Mouse (Mus musculus): Measurements from ENCODE around the gene Tmem132a. TPM values are rescaled to one million over a fixed set of nuclear protein-coding genes. Genes with fewer than 3 reads are reported as not detected.
A peak's percentile ranks its signal among the peaks of the same experiment; 100 is the strongest.

Gene Tmem132a
- polyA plus RNA-seq, 1 experiment, result 3.1 TPM

DNA sequence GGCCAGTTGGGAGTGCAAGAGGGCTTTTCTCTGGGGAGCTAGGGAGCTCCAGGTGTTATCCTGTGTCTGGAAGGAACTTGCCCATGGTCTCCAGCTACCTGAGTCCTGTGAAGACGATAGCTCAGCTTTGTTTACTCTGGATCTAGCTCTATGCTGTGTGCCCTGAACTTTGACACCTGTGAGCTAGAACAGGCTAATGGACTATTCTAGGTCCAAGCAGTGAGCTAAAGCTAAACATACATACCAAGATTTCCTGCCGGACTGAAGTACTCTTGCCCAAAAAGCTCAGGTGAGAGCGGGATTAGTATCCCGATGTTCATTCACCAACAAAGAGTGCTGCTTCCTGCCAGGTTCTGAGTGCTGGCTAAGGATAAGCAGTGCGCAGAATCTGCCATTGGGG is 34.8 kb upstream of the Tmem132a start:
- TF ChIP-seq CTCF (IDR thresholded peaks at IDR 0.05; ENCODE audit: low read depth, low read length) (no peak), POLR2A (IDR thresholded peaks at IDR 0.05; ENCODE audit: borderline replicate concordance, low read depth, low read length) (no peak)
- H3K4me1 ChIP-seq (ENCODE audit: control insufficient read depth, insufficient read depth, low read length), result peaks cover 4% of the 10 kb centered on the region
- H3K27ac ChIP-seq (ENCODE audit: insufficient read depth, low read depth, low read length), result no peak overlapping the region
- no peak overlapping the region for H3K4me3 ChIP-seq (ENCODE audit: insufficient read depth, low read length)

DNA sequence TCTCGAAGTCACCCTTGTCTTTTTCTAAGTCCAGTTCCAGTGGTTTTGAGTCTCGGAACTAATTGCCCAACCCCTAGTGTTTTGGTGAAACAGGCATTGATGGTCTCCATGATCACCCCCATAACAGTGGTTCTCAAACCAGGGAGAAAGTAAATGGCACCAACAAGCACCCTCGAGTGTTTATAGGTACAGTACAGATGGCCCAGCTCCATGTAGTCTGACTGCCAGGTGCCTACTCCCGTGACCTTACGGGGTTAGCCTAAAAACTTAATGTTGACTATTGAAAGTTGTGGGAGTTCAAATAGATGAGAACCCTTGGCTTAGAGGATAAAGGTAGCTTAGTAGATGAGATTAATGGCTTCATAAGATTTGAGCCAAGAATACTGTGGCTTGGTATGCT is 31.3 kb upstream of the Tmem132a start:
- no peak overlapping the region for H3K4me3 ChIP-seq (ENCODE audit: insufficient read depth, low read length)
- TF ChIP-seq POLR2A (IDR thresholded peaks at IDR 0.05; ENCODE audit: borderline replicate concordance, low read depth, low read length) (no peak), CTCF (IDR thresholded peaks at IDR 0.05; ENCODE audit: low read depth, low read length) (no peak)
- H3K27ac ChIP-seq (ENCODE audit: insufficient read depth, low read depth, low read length), result no peak overlapping the region
- H3K4me1 ChIP-seq (ENCODE audit: control insufficient read depth, insufficient read depth, low read length), result peaks cover 4% of the 10 kb centered on the region

DNA sequence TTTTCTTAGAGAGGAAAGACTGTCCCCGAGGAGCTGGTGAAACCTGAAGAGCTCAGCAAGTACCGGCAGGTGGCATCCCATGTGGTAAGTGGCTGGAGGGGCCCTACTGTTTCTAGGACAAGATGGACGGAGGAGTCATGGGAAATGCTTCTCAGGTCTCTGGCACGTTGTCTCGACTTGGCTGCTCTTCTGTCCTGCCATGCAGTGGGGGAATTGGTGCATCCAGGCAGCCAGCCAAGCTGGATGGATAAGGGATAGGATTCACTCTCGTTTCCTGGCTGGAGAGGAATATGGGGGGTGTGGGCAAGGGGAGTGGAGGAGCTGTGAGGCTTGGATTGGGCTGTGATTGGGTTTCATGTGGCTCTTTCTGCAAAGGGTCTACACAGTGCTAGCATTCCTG is 30.6 kb upstream of the Tmem132a start:
- no peak overlapping the region for H3K27ac ChIP-seq (ENCODE audit: insufficient read depth, low read depth, low read length)
- no peak for TF ChIP-seq CTCF (IDR thresholded peaks at IDR 0.05; ENCODE audit: low read depth, low read length)
- TF ChIP-seq POLR2A (IDR thresholded peaks at IDR 0.05; ENCODE audit: borderline replicate concordance, low read depth, low read length), result no peak

DNA sequence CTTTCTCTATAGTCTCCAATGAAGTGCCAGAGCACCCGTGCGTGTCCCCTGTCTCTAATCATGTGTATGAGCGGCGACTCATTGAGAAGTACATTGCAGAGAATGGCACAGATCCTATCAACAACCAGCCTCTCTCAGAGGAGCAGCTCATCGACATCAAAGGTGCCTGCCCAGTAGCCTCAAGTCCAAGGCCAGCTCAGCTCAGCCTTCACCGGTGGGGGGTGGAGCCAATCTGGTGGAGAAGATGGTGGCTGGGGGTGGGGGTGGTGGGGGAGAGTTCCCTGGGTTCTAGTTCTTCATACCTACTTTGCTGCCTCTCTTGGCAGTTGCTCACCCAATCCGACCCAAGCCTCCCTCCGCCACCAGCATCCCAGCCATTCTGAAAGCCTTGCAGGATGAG is 27.8 kb upstream of the Tmem132a start:
- no peak overlapping the region for H3K4me3 ChIP-seq (ENCODE audit: insufficient read depth, low read length)
- TF ChIP-seq CTCF (IDR thresholded peaks at IDR 0.05; ENCODE audit: low read depth, low read length), result no peak
- TF ChIP-seq POLR2A (IDR thresholded peaks at IDR 0.05; ENCODE audit: borderline replicate concordance, low read depth, low read length), result no peak
- peaks cover 9% of the 10 kb centered on the region for H3K4me1 ChIP-seq (ENCODE audit: control insufficient read depth, insufficient read depth, low read length)
- H3K27ac ChIP-seq (ENCODE audit: insufficient read depth, low read depth, low read length), result no peak overlapping the region

More for the DNA sequence above, 30.6 kb upstream of the Tmem132a start:
- Histone ChIP-seq H3K4me3 (ENCODE audit: insufficient read depth, low read length) (no peak overlapping the region), H3K4me1 (ENCODE audit: control insufficient read depth, insufficient read depth, low read length) (peaks cover 4% of the 10 kb centered on the region)

DNA sequence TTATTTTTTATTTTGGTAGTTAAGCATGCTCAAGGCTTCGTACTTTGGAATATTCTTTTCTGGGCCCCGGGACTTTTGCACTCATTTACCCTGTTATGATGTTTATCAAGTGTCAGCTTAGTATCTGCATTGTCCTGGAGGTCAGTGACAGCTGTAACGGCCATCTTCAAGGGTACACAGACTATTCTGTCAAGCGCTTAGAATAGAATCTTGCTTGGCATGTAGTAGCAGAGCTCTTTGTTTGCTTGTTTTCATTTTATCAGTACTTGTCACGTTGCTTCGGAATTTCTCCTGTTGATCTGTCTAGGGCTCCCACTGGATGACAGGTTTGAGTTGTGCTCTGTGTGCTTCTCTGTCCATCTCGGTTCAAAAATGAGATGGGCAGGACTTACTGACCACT is 27.1 kb upstream of the Tmem132a start:
- H3K4me1 ChIP-seq (ENCODE audit: control insufficient read depth, insufficient read depth, low read length), result peaks cover 9% of the 10 kb centered on the region
- TF ChIP-seq POLR2A (IDR thresholded peaks at IDR 0.05; ENCODE audit: borderline replicate concordance, low read depth, low read length) (no peak), CTCF (IDR thresholded peaks at IDR 0.05; ENCODE audit: low read depth, low read length) (no peak)
- H3K27ac ChIP-seq (ENCODE audit: insufficient read depth, low read depth, low read length), result no peak overlapping the region
- H3K4me3 ChIP-seq (ENCODE audit: insufficient read depth, low read length), result peak overlapping the region; percentile 85; the same call in 1 of the 2 replicates

DNA sequence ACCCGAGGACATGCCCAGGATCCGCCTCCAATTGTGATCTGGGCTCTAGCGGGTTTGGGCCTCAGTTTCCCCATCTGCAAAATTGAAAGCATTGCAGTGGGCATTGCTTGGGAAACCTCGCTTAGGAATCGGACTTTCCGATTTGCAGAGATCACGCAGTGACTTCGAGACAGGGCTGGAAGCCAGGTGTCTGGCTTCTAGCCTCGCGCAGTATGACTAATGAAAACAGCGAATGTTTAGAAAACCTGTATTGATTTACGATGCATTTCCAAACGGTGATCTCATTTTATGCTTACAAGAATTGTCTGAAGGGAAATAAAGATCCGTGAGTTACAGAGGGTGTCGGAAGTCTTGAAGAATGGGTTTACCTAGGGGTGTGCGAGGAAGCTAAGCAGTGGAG is 26.0 kb upstream of the Tmem132a start:
- Histone ChIP-seq H3K4me1 (ENCODE audit: control insufficient read depth, insufficient read depth, low read length) (peaks cover 9% of the 10 kb centered on the region), H3K4me3 (ENCODE audit: insufficient read depth, low read length) (peak overlapping the region; percentile 85), H3K27ac (ENCODE audit: insufficient read depth, low read depth, low read length) (peak overlapping the region; percentile 84)
- TF ChIP-seq POLR2A (IDR thresholded peaks at IDR 0.05; ENCODE audit: borderline replicate concordance, low read depth, low read length) (no peak), CTCF (IDR thresholded peaks at IDR 0.05; ENCODE audit: low read depth, low read length) (no peak)

DNA sequence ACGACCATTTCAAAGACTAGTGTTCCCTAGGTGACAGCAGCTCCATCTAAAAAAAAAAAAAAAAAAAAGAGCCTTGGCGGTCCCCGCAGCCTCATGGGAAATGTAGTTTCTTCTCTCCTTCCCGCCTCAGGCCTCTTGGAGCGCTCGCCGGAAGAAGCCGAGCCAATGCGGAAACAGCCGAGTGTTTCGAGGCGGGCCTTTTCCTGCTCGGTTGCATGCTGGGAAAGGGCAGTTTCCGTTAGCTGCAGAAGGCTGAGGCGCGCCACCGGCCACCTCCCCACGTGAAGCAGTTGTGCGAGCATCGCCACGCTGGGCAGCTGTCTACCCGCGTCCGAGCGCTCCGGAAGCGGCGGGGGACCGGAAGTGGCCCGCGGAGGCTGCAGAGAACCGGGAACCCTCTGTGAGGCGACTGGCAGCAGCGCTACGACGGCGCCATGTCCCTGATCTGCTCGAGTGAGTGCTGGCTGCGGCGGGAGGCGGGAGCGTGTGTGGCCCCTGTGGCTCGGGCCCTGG is 25.3 kb upstream of the Tmem132a start, which contains the start of gene Prpf19:
TSS of gene Prpf19 (plus strand) at position 216 of the 513 bp plus-strand sequence.
- H3K4me3 ChIP-seq (ENCODE audit: insufficient read depth, low read length), result peak within 1 kb of the TSS; percentile 85

DNA sequence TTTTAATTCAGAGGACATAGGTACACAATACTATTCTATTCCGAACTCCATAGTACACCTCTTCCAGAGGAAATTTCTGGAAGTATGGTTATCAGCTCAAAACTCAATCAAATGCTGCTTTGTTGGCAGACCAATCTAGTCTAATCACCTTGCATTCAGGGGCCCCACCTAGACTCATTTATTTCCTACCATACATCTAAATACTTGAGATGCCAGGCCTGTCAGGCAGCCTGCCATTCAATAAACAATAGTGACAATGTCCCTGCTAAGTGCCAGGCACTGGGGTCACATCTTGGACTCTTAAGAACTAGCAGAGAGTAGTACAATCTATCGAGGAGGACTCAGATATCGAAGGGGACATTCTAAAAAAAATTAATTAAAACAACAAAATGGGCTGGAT is 22.5 kb upstream of the Tmem132a start:
- no peak for TF ChIP-seq CTCF (IDR thresholded peaks at IDR 0.05; ENCODE audit: low read depth, low read length)
- no peak for TF ChIP-seq POLR2A (IDR thresholded peaks at IDR 0.05; ENCODE audit: borderline replicate concordance, low read depth, low read length)
- Histone ChIP-seq H3K4me3 (ENCODE audit: insufficient read depth, low read length) (no peak overlapping the region), H3K4me1 (ENCODE audit: control insufficient read depth, insufficient read depth, low read length) (peaks cover 9% of the 10 kb centered on the region), H3K27ac (ENCODE audit: insufficient read depth, low read depth, low read length) (no peak overlapping the region)

More for the DNA sequence above, 25.3 kb upstream of the Tmem132a start, which contains the start of gene Prpf19:
- Histone ChIP-seq H3K4me1 (ENCODE audit: control insufficient read depth, insufficient read depth, low read length) (peaks cover 9% of the 10 kb centered on the region), H3K27ac (ENCODE audit: insufficient read depth, low read depth, low read length) (peak within 1 kb of the TSS; percentile 84)
- TF ChIP-seq CTCF (IDR thresholded peaks at IDR 0.05; ENCODE audit: low read depth, low read length), result no peak
- TF ChIP-seq POLR2A (IDR thresholded peaks at IDR 0.05; ENCODE audit: borderline replicate concordance, low read depth, low read length), result no peak; the same call in 1 of the 2 replicates

DNA sequence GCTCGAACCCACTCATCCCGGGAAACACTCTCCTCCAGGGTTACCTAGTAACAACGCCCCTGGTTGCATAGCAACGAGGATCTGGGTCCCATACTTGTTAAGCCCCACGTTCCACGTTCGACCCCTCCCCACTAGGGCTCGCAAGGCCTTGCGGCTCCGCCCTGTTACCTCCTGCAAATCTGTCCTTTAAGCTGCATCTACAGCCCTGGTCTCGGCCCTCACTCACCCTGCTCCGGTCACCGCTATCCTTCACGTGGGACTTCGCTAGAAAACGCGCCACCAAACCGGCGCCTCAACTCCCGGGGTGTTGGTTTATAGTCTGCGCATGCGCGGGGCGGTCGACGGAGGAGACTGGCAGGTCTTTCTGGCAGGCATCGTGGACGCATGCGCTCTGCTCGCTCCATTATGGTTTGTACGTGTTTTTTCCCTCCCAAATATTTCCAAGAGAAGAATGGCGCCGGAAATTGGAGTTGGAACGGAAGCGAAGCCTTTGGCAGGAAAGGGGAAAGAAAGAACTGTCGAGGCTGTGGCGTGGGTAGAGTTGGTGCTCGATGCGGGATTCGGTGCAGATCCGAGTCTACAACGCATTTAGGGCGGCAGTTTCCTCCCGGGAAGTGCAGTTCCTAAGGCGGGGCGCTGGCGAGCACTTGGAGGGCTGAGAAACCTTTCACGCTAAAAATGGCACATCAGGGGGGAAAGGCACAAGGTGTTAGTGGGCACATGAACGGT is 11.8 kb upstream of the Tmem132a start, which contains the start of gene Tmem109:
TSS of gene Tmem109 (minus strand) at position 576 of the 729 bp plus-strand sequence.
- Histone ChIP-seq H3K27ac (ENCODE audit: insufficient read depth, low read depth, low read length) (peak within 1 kb of the TSS; percentile 76), H3K4me1 (ENCODE audit: control insufficient read depth, insufficient read depth, low read length) (peaks cover 17% of the 10 kb centered on the region), H3K4me3 (ENCODE audit: insufficient read depth, low read length) (peak within 1 kb of the TSS; percentile 76)
- TF ChIP-seq CTCF (IDR thresholded peaks at IDR 0.05; ENCODE audit: low read depth, low read length), result peak; percentile 8; the same call in 1 of the 2 replicates
- no peak for TF ChIP-seq POLR2A (IDR thresholded peaks at IDR 0.05; ENCODE audit: borderline replicate concordance, low read depth, low read length)

DNA sequence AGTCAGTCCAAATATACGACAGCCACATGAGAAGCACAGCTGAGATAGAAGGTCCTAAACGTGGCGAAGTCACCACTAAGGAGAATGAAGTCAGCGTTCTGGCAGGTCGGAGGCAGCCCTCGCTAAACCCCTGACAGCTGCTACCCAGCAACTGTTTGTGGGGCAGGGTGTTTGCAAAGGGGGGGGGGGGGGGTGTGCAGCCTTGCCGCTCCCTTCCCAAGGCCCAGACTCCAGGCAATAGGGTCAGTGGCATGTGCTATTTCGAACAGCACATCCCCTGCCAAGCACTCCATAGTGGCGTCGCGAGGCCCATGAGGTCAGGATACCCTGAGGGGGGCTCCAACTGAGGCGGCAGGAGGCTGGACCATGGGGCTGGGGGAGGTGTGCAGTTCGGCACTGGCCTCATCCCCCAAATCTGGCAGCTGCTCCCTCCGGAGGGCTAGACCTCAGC is 11.3 kb upstream of the Tmem132a start:
- H3K27ac ChIP-seq (ENCODE audit: insufficient read depth, low read depth, low read length), result peak overlapping the region; percentile 27

More for the DNA sequence above, 11.3 kb upstream of the Tmem132a start:
- H3K4me1 ChIP-seq (ENCODE audit: control insufficient read depth, insufficient read depth, low read length), result peaks cover 17% of the 10 kb centered on the region
- peak overlapping the region; percentile 76 for H3K4me3 ChIP-seq (ENCODE audit: insufficient read depth, low read length)
- no peak for TF ChIP-seq POLR2A (IDR thresholded peaks at IDR 0.05; ENCODE audit: borderline replicate concordance, low read depth, low read length)
- TF ChIP-seq CTCF (IDR thresholded peaks at IDR 0.05; ENCODE audit: low read depth, low read length), result no peak
